Mouse (Mus musculus) hindbrain, embryonic 11.5 days (tissue): ENCODE data around the gene Dnaja4. TPM values are rescaled to one million over a fixed set of nuclear protein-coding genes. Genes with fewer than 3 reads are reported as not detected.

ENCODE experiments used
- ATAC-seq: fragments of 200-750 bp; cut with Nextera tagmentation; 2 replicates; pipeline ENCODE4 v1.8.0; 2017; ENCODE audit warnings: mild to moderate bottlenecking, moderate TSS enrichment, moderate library complexity; ENCODE audit not compliant: low FRiP score
- DNase-seq: peaks from one replicate; pipeline ENCODE4 v3.0.0-alpha.2; 2015; ENCODE audit warnings: low spot score
- H3K27ac ChIP-seq: fragments of 300-500 bp; sonication (generic); 2 replicates; pipeline ENCODE4 v1.5.1; 2014; ENCODE audit warnings: mild to moderate bottlenecking, low read depth, low read length
- H3K27me3 ChIP-seq: fragments of 300-500 bp; sonication (generic); 2 replicates; pipeline ENCODE4 v1.6.1; 2014; ENCODE audit warnings: mild to moderate bottlenecking, low read length, moderate library complexity, mixed read lengths; ENCODE audit not compliant: control insufficient read depth, insufficient read depth
- H3K36me3 ChIP-seq: fragments of 300-500 bp; sonication (generic); 2 replicates; pipeline ENCODE4 v1.6.1; 2014; ENCODE audit warnings: mild to moderate bottlenecking, low read length, moderate library complexity, mixed read lengths; ENCODE audit not compliant: control insufficient read depth, insufficient read depth
- H3K4me1 ChIP-seq: fragments of 300-500 bp; sonication (generic); replicated peaks from 2 replicates; pipeline ENCODE4 v1.6.1; 2014; ENCODE audit warnings: low read length, mixed read lengths; ENCODE audit not compliant: control insufficient read depth, insufficient read depth
- H3K4me2 ChIP-seq: fragments of 300-500 bp; sonication (generic); replicated peaks from 2 replicates; pipeline ENCODE4 v1.6.1; 2014; ENCODE audit warnings: mild to moderate bottlenecking, low read depth, low read length
- H3K4me3 ChIP-seq: fragments of 300-500 bp; sonication (generic); 2 replicates; pipeline ENCODE4 v1.5.1; 2014; ENCODE audit warnings: low read depth, low read length
- H3K9ac ChIP-seq: fragments of 300-500 bp; sonication (generic); 2 replicates; pipeline ENCODE4 v1.6.1; 2014; ENCODE audit warnings: low read depth, low read length
- H3K9me3 ChIP-seq: fragments of 300-500 bp; sonication (generic); 2 replicates; pipeline ENCODE4 v1.6.1; 2016; ENCODE audit warnings: low read length; ENCODE audit not compliant: control insufficient read depth
- WGBS: fragments of 180-500 bp; shearing (Covaris S2); extraction: QIAGEN DNeasy Blood & Tissue Kit; methylation state at CpG from one replicate; pipeline ENCODE4 v1.1.7; 2014; 5-methylcytosine and 5-hydroxymethylcytosine counted together
- polyA plus RNA-seq: library from polyadenylated mRNA; unstranded; fragments of >200 nt; fragmentation: Nextera tagmentation; extraction: Ambion mirVana; gene quantifications from 2 replicates; pipeline ENCODE4 v1.2.1, GENCODE M21; 2014

The Dnaja4 gene
- polyA plus RNA-seq, 1 experiment from 2014 or later, result 5.6 TPM

GRCm38 (mm10) chr9:54705561-54705960 is 6.9 kb downstream of the Dnaja4 start:
- ATAC-seq, result no peak
- 70% methylated on average over 1 of the region's 1 CpGs for WGBS

DNA sequence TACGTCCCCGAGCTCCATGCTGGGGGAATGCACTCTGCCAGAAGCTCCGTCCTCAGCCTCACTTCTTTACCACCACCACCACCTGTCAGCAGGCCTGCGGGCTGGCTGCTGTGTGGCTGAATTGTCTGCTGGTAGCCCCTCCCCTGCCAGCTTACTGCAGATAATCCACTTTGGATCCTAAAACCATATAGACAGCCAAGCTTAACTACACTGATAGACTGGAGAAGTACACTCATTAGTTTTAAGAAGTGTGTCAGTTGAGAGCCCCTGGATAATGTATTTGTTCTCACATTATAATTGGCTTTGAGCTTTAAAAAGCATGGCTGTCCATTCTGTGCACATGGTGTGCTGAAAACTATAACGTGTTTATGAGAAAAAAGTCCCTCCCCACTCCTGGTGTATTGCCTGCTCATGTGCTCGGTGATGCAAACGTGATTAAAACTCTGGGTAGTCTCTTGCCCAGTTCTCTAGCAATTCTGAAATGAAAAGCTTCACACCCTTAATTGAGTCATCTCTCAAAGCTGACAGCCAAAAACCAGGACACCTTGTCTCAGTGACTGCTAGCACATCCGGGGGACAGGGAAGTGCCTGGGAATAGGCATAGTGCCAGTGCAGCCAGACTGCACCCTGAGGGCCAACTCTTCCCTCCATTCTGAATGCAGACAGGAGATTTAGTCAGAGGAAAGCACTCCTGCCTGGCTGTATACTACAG is 8.8 kb downstream of the Dnaja4 start:
- Histone ChIP-seq H3K9me3 (no peaks in the 10 kb centered on the region), H3K4me2 (no peak overlapping the region), H3K27me3 (no peaks in the 10 kb centered on the region), H3K4me3 (no peak overlapping the region), H3K36me3 (no peaks in the 10 kb centered on the region), H3K4me1 (no peaks in the 10 kb centered on the region), H3K9ac (no peak overlapping the region), H3K27ac (no peak overlapping the region)
- no peak for DNase-seq
- ATAC-seq, result no peak
- 69% methylated on average over 8 of the region's 8 CpGs for WGBS

More at GRCm38 (mm10) chr9:54705561-54705960, 6.9 kb downstream of the Dnaja4 start:
- H3K9ac ChIP-seq, result no peak overlapping the region
- no peak overlapping the region for H3K4me2 ChIP-seq
- no peaks in the 10 kb centered on the region for H3K9me3 ChIP-seq
- H3K4me1 ChIP-seq, result no peaks in the 10 kb centered on the region
- H3K27me3 ChIP-seq, result peaks cover 7% of the 10 kb centered on the region
- no peak overlapping the region for H3K4me3 ChIP-seq
- no peaks in the 10 kb centered on the region for H3K36me3 ChIP-seq
- DNase-seq, result no peak
- no peak overlapping the region for H3K27ac ChIP-seq

- DNase-seq (no peak), ATAC-seq (no peak)
- no peak overlapping the region for H3K4me3 ChIP-seq
- WGBS, result 88% methylated on average over 5 of the region's 5 CpGs
- no peak overlapping the region for H3K4me2 ChIP-seq
- H3K4me1 ChIP-seq, result no peaks in the 10 kb centered on the region
- no peaks in the 10 kb centered on the region for H3K36me3 ChIP-seq
- no peaks in the 10 kb centered on the region for H3K9me3 ChIP-seq
- no peaks in the 10 kb centered on the region for H3K27me3 ChIP-seq
- no peak overlapping the region for H3K27ac ChIP-seq
- H3K9ac ChIP-seq, result no peak overlapping the region
These were observed 9.4 kb downstream of the Dnaja4 start for GRCm38 (mm10) chr9:54708085-54708484.

DNA sequence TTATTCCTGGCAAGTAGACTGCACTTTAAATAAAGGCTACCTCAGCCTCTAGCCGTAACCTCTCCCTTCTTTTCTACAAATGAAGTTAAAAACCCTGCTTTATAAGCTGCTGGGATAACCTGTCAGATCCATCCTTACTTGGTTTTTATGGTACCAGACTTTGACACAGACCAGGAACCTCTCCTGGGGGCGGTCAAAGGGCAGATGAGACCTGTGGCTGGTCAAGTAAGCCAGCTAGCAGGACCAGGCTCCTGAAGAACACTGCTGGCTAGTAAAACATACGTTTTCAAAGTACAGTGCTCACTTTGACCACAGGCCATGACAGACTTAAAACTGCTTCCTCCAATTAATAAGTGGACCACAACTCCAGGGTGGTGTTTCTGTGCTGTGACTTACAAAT is 17.1 kb downstream of the Dnaja4 start:
- H3K27me3 ChIP-seq, result no peaks in the 10 kb centered on the region
- 84% methylated on average over 3 of the region's 3 CpGs for WGBS
- ATAC-seq, result no peak
- H3K27ac ChIP-seq, result no peak overlapping the region
- no peak for DNase-seq
- H3K4me3 ChIP-seq, result no peak overlapping the region
- no peaks in the 10 kb centered on the region for H3K4me1 ChIP-seq
- H3K36me3 ChIP-seq, result peaks cover 4% of the 10 kb centered on the region; the same call in 1 of the 2 replicates
- no peak overlapping the region for H3K4me2 ChIP-seq
- no peak overlapping the region for H3K9ac ChIP-seq
- no peaks in the 10 kb centered on the region for H3K9me3 ChIP-seq

- Histone ChIP-seq H3K9ac (no peak overlapping the region), H3K4me1 (no peaks in the 10 kb centered on the region), H3K27ac (no peak overlapping the region), H3K27me3 (no peaks in the 10 kb centered on the region), H3K36me3 (peaks cover 4% of the 10 kb centered on the region; the same call in 1 of the 2 replicates), H3K4me3 (no peak overlapping the region), H3K4me2 (no peak overlapping the region), H3K9me3 (no peaks in the 10 kb centered on the region)
- no peak for DNase-seq
- no peak for ATAC-seq
- WGBS, result 89% methylated on average over 3 of the region's 3 CpGs
These were observed 18.9 kb downstream of the Dnaja4 start for GRCm38 (mm10) chr9:54717527-54717926.

GRCm38 (mm10) chr9:54722156-54722555 is 23.5 kb downstream of the Dnaja4 start:
- DNase-seq, result no peak
- H3K36me3 ChIP-seq, result peaks cover 5% of the 10 kb centered on the region
- H3K9ac ChIP-seq, result no peak overlapping the region
- H3K27ac ChIP-seq, result no peak overlapping the region
- no peak overlapping the region for H3K4me3 ChIP-seq
- H3K9me3 ChIP-seq, result no peaks in the 10 kb centered on the region
- no peak for ATAC-seq
- 86% methylated on average over 7 of the region's 7 CpGs for WGBS
- no peaks in the 10 kb centered on the region for H3K4me1 ChIP-seq
- no peak overlapping the region for H3K4me2 ChIP-seq
- H3K27me3 ChIP-seq, result no peaks in the 10 kb centered on the region

- Histone ChIP-seq H3K36me3 (peaks cover 8% of the 10 kb centered on the region), H3K4me1 (no peaks in the 10 kb centered on the region), H3K9me3 (no peaks in the 10 kb centered on the region), H3K4me2 (no peak overlapping the region), H3K9ac (no peak overlapping the region), H3K27ac (no peak overlapping the region), H3K27me3 (no peaks in the 10 kb centered on the region), H3K4me3 (no peak overlapping the region)
- 98% methylated on average over 4 of the region's 4 CpGs for WGBS
- ATAC-seq (no peak), DNase-seq (no peak)
These were observed 23.9 kb downstream of the Dnaja4 start for GRCm38 (mm10) chr9:54722596-54722995.

DNA sequence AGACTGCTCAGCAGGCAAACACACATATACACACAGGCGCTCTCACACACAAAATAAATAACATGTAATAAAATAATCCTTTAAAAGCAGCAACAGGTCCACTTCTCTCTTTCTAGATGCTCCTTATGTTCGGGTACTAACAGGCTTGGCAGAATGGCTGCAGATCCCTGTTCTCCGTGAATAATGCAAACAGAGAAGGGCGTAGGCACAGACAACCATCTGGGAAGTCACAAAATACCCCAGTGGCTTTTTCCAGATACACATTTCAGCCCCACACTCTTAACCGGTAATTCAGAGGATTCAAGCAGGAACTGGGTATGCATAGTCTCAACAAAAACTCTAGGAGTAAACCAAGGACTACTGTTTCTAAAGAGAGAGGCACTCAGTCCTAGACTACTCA is 27.6 kb downstream of the Dnaja4 start:
- Histone ChIP-seq H3K36me3 (peaks cover 9% of the 10 kb centered on the region), H3K27ac (no peak overlapping the region), H3K9ac (no peak overlapping the region), H3K9me3 (no peaks in the 10 kb centered on the region), H3K27me3 (no peaks in the 10 kb centered on the region), H3K4me2 (no peak overlapping the region), H3K4me3 (no peak overlapping the region), H3K4me1 (no peaks in the 10 kb centered on the region)
- ATAC-seq (no peak), DNase-seq (no peak)
- 89% methylated on average over 5 of the region's 5 CpGs for WGBS

DNA sequence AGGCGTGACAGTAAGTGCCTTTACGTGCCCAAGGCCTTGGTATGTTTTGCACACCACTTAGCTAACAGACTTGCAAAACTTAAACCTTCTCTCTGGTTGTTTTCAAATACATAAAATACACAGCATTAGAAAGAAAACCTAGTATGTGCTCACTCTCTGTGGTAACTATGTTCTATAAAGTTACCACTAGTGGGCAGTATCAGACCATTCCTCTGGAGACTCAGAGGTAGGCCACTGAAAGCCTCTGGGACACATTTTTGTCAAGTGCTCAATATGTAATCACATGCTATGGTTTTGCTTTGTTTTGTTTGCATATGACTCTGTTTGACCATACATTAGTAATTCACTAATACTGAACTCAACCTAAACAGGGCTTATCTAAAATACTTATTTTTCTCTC is 33.4 kb downstream of the Dnaja4 start:
- 92% methylated on average over 2 of the region's 2 CpGs for WGBS
- Histone ChIP-seq H3K9ac (no peak overlapping the region), H3K27me3 (no peaks in the 10 kb centered on the region), H3K36me3 (peaks cover 5% of the 10 kb centered on the region; the same call in 1 of the 2 replicates), H3K4me3 (no peak overlapping the region), H3K4me2 (no peak overlapping the region), H3K27ac (no peak overlapping the region), H3K4me1 (peaks cover 4% of the 10 kb centered on the region; the same call in 1 of the 2 replicates), H3K9me3 (no peaks in the 10 kb centered on the region)
- DNase-seq (no peak), ATAC-seq (no peak)
